Mouse (Mus musculus) adrenal gland (tissue): ENCODE data around the gene Epc2.

ENCODE experiments used
- intact Hi-C: fragments of 180-260 bp; cut with DNase I; formaldehyde crosslinking; loops from one replicate; pipeline ENCODE4 v1.15.1; 2025
- long read RNA-seq, 2 experiments: library from polyadenylated mRNA; unstranded; transcript quantifications; one replicate each; pipeline ENCODE4 v2.0.0; 2020; ENCODE audit warnings: borderline replicate concordance in 1 of 2; ENCODE audit not compliant: insufficient replicate concordance in 1 of 2

The Epc2 gene
- long read RNA-seq, experiment 1, partial matches to known transcripts: 1 of 4 reads
- long read RNA-seq, experiment 1, other reads (novel, unspliced or antisense): 3 of 4 reads
- long read RNA-seq, experiment 2, partial matches to known transcripts: 1 of 3 reads
- long read RNA-seq, experiment 2, other reads (novel, unspliced or antisense): 2 of 3 reads

GRCm38 (mm10) chr2:49450931-49451636 lies at the start of gene Epc2:
Gene Epc2 (plus strand): TSS chr2:49451486.
- intact Hi-C loops: loop anchor here (5.0 to 10.0 kb wide), 2 partner anchors 96 to 174 kb away; no protein-coding TSS in a partner anchor

DNA sequence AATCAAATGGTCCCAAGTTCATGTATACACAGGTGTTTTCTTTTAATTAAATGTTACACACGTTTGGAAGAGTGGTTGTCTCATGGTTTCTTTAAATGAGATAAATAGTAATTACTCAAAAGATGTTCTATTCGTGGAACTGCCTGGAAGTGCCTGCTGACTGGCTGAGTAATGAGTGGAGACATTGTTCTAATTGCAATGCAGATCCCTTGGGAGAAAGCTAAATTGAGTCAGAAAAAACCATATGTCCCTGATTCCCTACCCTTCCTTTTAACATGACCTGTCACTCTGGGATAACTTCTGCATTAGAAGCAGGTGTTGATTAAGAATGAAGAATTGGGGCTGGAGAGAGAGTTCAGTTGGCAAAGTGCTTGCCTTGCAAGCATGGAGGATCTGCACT lies 45.3 kb upstream of the Epc2 start:
- intact Hi-C loops: no loop called here

- intact Hi-C loops: no loop called here
Measured at GRCm38 (mm10) chr2:49411685-49412084, 39.6 kb upstream of the Epc2 start.

DNA sequence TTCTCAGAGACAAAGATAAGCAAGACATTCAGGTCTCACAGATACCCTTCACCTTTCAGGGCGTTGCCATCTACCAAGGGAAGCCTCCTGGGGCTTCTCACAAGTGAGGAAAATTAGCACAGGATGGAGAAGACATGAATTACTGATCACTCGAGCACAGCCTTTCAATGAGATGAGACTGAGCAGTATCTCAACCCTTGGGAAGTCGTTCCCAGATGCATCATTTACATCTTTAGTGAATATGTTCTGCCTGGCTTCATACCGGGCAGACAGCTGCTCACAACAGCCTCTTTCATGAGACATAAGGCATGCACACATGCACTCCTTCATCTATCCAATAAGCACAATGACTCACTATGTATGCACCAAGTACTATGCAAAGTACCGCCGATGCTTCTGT lies 38.7 kb upstream of the Epc2 start:
- intact Hi-C loops: no loop called here

DNA sequence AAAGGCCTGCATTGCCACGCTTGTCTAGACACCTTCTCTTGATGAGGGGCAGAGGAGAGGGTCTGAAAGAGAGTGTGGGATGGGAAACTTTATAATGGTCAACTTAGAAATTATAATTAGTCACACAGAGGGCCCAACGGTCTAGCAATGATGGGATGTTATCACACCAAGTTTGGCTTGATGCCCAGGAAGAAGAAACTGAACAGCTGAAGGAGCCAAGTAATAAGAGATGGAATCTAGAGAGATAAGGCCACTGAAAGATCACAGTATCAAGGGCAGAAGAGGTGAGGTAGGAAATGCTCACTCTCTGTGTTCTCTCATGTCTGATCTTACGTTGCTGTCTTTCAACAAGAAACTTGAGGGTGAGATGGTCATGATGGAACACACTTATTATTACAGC lies 35.4 kb upstream of the Epc2 start:
- intact Hi-C loops: no loop called here

DNA sequence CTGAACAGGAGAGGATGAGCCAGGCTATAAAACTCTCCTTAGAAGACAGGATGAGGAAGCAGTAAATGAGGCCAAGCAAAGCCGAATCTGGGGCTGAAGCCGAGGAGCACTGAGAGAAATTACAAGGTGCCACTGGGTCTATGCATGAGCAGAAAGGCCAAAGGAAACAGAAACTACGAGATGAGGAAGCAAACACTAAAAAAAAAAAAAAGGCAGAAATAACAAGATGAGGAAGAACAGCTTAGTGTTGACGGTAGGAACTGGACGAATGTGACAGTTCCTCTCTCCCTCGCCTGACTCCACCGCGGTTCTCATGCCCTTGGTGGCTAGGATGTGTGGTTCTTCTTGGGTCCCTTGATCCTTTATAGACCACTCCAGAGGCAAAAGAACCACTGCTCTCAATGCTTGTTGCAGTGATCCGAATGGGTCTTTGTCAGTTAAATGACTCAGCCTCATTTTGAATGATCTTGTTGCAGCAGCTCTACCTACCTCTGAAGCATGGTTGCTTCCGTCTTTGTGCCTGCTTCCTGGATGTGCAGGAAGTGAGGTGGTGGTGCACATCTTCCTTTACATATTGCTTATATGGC lies 34.2 kb upstream of the Epc2 start:
- intact Hi-C loops: no loop called here

GRCm38 (mm10) chr2:49420396-49420795 lies 30.9 kb upstream of the Epc2 start:
- intact Hi-C loops: no loop called here

GRCm38 (mm10) chr2:49423857-49424256 lies 27.4 kb upstream of the Epc2 start:
- intact Hi-C loops: no loop called here

GRCm38 (mm10) chr2:49424788-49425187 lies 26.5 kb upstream of the Epc2 start:
- intact Hi-C loops: no loop called here

GRCm38 (mm10) chr2:49426175-49426574 lies 25.1 kb upstream of the Epc2 start:
- intact Hi-C loops: no loop called here

GRCm38 (mm10) chr2:49431015-49431414 lies 20.3 kb upstream of the Epc2 start:
- intact Hi-C loops: no loop called here

- intact Hi-C loops: no loop called here
Measured at GRCm38 (mm10) chr2:49433211-49433610, 18.1 kb upstream of the Epc2 start.

DNA sequence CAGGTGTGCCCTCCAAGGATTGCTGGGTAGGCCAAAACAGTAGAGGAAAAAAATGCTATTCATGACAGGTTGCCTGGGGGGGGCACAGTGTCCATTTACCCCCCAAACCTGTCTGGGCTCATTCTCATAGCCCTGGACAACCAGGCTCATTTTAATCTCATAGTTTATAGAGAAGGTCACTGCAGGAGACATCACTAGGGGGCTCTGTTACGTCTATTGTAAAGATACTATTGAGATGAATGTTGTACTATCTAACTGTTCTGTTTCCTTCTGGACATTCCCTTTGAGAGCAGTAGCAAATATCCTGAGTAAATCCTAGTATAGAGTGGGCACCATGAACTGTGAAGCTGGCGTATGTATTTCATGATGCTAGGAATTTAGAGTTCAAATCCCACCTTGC lies 5.0 kb upstream of the Epc2 start:
- intact Hi-C loops: loop anchor here (5.0 kb wide), 1 partner anchor 281 kb away; no protein-coding TSS in a partner anchor

DNA sequence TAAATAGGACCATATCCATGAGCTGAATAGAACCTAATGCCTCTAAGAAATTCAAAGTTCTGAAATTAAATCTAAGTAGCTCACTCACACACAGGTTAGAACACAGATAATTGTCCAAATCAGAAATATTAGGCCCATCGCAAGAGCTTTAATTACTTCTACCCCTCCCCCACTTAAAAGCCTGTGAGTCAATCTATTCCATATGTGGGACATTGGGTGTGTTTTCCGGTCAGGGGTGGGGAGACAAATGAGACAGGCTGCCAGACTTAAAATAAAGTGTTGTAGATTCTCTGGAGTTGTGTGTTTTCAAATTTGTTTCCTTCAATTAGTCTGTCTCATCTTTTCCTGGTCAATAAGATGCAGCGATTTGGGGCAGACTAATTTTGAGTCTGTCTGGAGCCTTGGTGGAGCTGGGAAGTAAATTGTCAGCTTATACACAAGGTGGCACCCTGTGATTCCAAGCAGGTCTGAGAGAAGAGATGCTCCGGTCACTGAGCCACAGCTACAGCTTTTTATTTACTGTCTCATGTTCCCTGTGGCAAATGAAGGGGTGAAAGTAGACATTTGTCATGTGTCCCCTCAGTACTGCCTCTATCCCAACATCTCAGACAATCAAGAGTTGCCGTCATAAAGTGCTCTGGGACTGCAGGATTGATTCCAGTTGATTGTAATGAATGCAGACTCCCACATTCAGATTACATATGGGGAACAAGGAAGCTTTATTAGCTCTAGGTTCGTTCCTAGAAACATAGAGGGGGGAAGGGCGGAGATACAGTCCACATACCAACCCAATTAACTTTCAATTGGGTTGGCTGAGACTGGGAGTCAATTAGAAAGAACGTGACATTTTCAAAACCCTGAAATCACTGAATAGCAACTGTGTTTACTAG lies 3.5 kb upstream of the Epc2 start:
- intact Hi-C loops: loop anchor here (5.0 kb wide), 1 partner anchor 279 kb away; no protein-coding TSS in a partner anchor

GRCm38 (mm10) chr2:49450467-49450866 lies 819 bp upstream of the Epc2 start:
- intact Hi-C loops: loop anchor here (5.0 to 10.0 kb wide), 2 partner anchors 97 to 174 kb away; no protein-coding TSS in a partner anchor

GRCm38 (mm10) chr2:49451637-49452211 lies 438 bp downstream of the Epc2 start:
- intact Hi-C loops: loop anchor here (5.0 to 10.0 kb wide), 2 partner anchors 96 to 173 kb away; no protein-coding TSS in a partner anchor

DNA sequence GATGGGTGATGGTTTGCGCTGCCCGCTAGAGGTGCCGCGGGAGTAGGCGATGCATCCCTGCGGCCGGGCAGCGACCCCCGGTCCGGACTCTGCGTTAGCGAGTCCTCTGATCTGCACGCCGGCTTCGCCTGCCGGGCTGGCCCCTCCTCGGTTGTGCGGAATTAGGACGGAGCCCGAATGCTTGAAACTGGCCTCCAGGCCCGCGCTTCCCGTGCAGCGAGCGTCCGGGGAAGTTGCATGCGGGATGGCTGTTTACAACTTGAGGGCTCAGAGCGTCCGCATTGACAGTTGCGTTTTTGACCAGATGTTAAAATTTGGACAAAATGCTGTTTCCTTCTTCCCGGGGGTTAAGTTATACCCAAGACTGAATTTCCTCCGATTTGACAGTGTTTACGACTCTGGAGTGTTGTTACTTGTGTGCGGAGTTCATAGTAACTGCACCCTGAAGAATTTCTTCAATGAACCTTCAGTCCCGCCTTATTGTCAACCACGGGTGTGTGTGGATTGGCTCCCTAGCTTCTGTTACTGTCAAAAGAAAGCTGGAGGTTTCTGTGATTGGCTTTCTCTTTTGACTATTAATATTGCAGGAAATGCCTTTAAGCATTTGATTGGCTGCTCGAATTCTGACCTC lies 1.3 kb downstream of the Epc2 start:
- intact Hi-C loops: loop anchor here (5.0 to 10.0 kb wide), 2 partner anchors 95 to 172 kb away; no protein-coding TSS in a partner anchor

GRCm38 (mm10) chr2:49457797-49458196 lies 6.5 kb downstream of the Epc2 start:
- intact Hi-C loops: loop anchor here (10.0 kb wide), 1 partner anchor 167 kb away; no protein-coding TSS in a partner anchor

- intact Hi-C loops: no loop called here
Measured at GRCm38 (mm10) chr2:49465672-49466222, 14.5 kb downstream of the Epc2 start.

GRCm38 (mm10) chr2:49467038-49467437 lies 15.8 kb downstream of the Epc2 start:
- intact Hi-C loops: no loop called here
